Mouse (Mus musculus) heart, postnatal 25 days (tissue): Measurements from ENCODE around the gene Zfp513. TPM values are rescaled to one million over a fixed set of nuclear protein-coding genes. Genes with fewer than 3 reads are reported as not detected.
"Not testable (repeated sequence)": the region's sequence is repeated elsewhere in the genome, so short reads cannot be mapped to it uniquely, and the experiment has no call there.

ENCODE experiments used
- DNase-seq: peaks from one replicate; pipeline ENCODE4 v3.0.0; 2022; ENCODE audit warnings: low spot score
- intact Hi-C: fragments of 180-260 bp; cut with DNase I; formaldehyde crosslinking; loops from one replicate; pipeline ENCODE4 v1.15.1; 2025
- total RNA-seq, 2 experiments: library from RNA; stranded (reverse); gene quantifications; 2 replicates each; pipeline ENCODE4 v1.2.3; 2021

Gene Zfp513
- total RNA-seq: 1 to 10 TPM; 7.3 to 8.1 TPM

- intact Hi-C loops: loop anchor here (1.0 to 2.0 kb wide), 2 partner anchors 9 to 17 kb away; partner anchors contain the start of genes Eif2b4 and Snx17
- DNase-seq: peak; percentile 97
These were observed at the start of gene Zfp513 for GRCm38 (mm10) chr5:31201742-31202590. Gene Zfp513 (minus strand): TSS chr5:31202303.

GRCm38 (mm10) chr5:31251541-31252101 lies 49.5 kb upstream of the Zfp513 start, which contains the start of gene Krtcap3:
Gene Krtcap3 (plus strand): TSS chr5:31251691.
- DNase-seq: no peak
- intact Hi-C loops: no loop called here

- intact Hi-C loops: no loop called here
- DNase-seq: no peak
These were observed 48.6 kb upstream of the Zfp513 start for GRCm38 (mm10) chr5:31250716-31251115.

- no peak for DNase-seq
These were observed 40.1 kb upstream of the Zfp513 start for GRCm38 (mm10) chr5:31242191-31242590.

GRCm38 (mm10) chr5:31241522-31242034 lies 39.5 kb upstream of the Zfp513 start:
- DNase-seq: no peak
- intact Hi-C loops: loop anchor here (2.0 to 5.0 kb wide), 2 partner anchors 21 to 51 kb away; partner anchors contain the start of genes Ift172 and Ppm1g

More at GRCm38 (mm10) chr5:31242191-31242590, 40.1 kb upstream of the Zfp513 start:
- intact Hi-C loops: loop anchor here (5.0 kb wide), 1 partner anchor 50 kb away; the partner anchor contains the start of gene Ift172

- intact Hi-C loops: loop anchor here (2.0 to 5.0 kb wide), 2 partner anchors 20 to 51 kb away; partner anchors contain the start of genes Ift172 and Ppm1g
- DNase-seq: peak; percentile 95
These were observed 38.8 kb upstream of the Zfp513 start, which contains the start of the genes Nrbp1 and Gm9970 for GRCm38 (mm10) chr5:31240637-31241521. Gene Nrbp1 (plus strand): TSS chr5:31240864. Gene Gm9970 (minus strand): TSS chr5:31241232.

- intact Hi-C loops: no loop called here
- no peak for DNase-seq
These were observed 24.5 kb upstream of the Zfp513 start for GRCm38 (mm10) chr5:31226641-31227040.

- DNase-seq: no peak
- intact Hi-C loops: loop anchor here (5.0 kb wide), 1 partner anchor 65 kb away; no protein-coding TSS in a partner anchor
These were observed 20.6 kb upstream of the Zfp513 start for GRCm38 (mm10) chr5:31222696-31223095.

GRCm38 (mm10) chr5:31221304-31221945 lies 19.3 kb upstream of the Zfp513 start:
- intact Hi-C loops: loop anchor here (2.0 to 5.0 kb wide), 2 partner anchors 19 to 66 kb away; partner anchors contain the start of genes Gm9970 and Nrbp1
- no peak for DNase-seq

- intact Hi-C loops: loop anchor here (2.0 to 5.0 kb wide), 2 partner anchors 20 to 67 kb away; partner anchors contain the start of genes Gm9970 and Nrbp1
- peak; percentile 95 for DNase-seq
These were observed 18.6 kb upstream of the Zfp513 start, which contains the start of gene Ppm1g for GRCm38 (mm10) chr5:31220448-31221303. Gene Ppm1g (minus strand): TSS chr5:31220687.

- DNase-seq: no peak
- intact Hi-C loops: loop anchor here (2.0 to 5.0 kb wide), 4 partner anchors 17 to 107 kb away; partner anchors contain the start of genes Gm9970, Nrbp1 and Zfp513
These were observed 17.9 kb upstream of the Zfp513 start for GRCm38 (mm10) chr5:31219911-31220447.

GRCm38 (mm10) chr5:31219474-31219873 lies 17.4 kb upstream of the Zfp513 start:
- no peak for DNase-seq
- intact Hi-C loops: loop anchor here (2.0 to 5.0 kb wide), 2 partner anchors 17 to 108 kb away; partner anchors contain the start of gene Zfp513

GRCm38 (mm10) chr5:31219070-31219469 lies 17.0 kb upstream of the Zfp513 start:
- no peak for DNase-seq
- intact Hi-C loops: loop anchor here (2.0 to 5.0 kb wide), 2 partner anchors 16 to 108 kb away; partner anchors contain the start of gene Zfp513

- intact Hi-C loops: loop anchor here (2.0 to 5.0 kb wide), 2 partner anchors 15 to 109 kb away; partner anchors contain the start of gene Zfp513
- no peak for DNase-seq
These were observed 16.2 kb upstream of the Zfp513 start for GRCm38 (mm10) chr5:31218294-31218693.

- intact Hi-C loops: loop anchor here (5.0 kb wide), 1 partner anchor 111 kb away; no protein-coding TSS in a partner anchor
These were observed 14.5 kb upstream of the Zfp513 start for GRCm38 (mm10) chr5:31216554-31216953.

GRCm38 (mm10) chr5:31204421-31204820 lies 2.3 kb upstream of the Zfp513 start:
- no peak for DNase-seq
- intact Hi-C loops: no loop called here

More at GRCm38 (mm10) chr5:31216554-31216953, 14.5 kb upstream of the Zfp513 start:
- not testable (repeated sequence) for DNase-seq

GRCm38 (mm10) chr5:31203866-31204265 lies 1.8 kb upstream of the Zfp513 start:
- no peak for DNase-seq
- intact Hi-C loops: loop anchor here (2.0 kb wide), 1 partner anchor 15 kb away; no protein-coding TSS in a partner anchor
